Mouse (Mus musculus) midbrain, embryonic 16.5 days (tissue): Measurements from ENCODE around the gene Zfp704. TPM values are rescaled to one million over a fixed set of nuclear protein-coding genes. Genes with fewer than 3 reads are reported as not detected.

Source experiments
- ATAC-seq: fragments of 200-750 bp; cut with Nextera tagmentation; 2 replicates; pipeline ENCODE4 v1.8.0; 2017; ENCODE audit warnings: moderate TSS enrichment
- H3K27ac ChIP-seq: fragments of 300-500 bp; sonication (generic); 2 replicates; pipeline ENCODE4 v1.5.1; 2014; ENCODE audit warnings: mild to moderate bottlenecking, low read length, mixed read lengths
- H3K27me3 ChIP-seq: fragments of 300-500 bp; sonication (generic); 2 replicates; pipeline ENCODE4 v1.6.1; 2014; ENCODE audit warnings: low read depth, low read length, mixed read lengths; ENCODE audit not compliant: control insufficient read depth, insufficient read depth
- H3K36me3 ChIP-seq: fragments of 300-500 bp; sonication (generic); 2 replicates; pipeline ENCODE4 v1.6.1; 2014; ENCODE audit warnings: mild to moderate bottlenecking, low read length, moderate library complexity, mixed read lengths; ENCODE audit not compliant: control insufficient read depth, insufficient read depth
- H3K4me1 ChIP-seq: fragments of 300-500 bp; sonication (generic); 2 replicates; pipeline ENCODE4 v1.6.1; 2014; ENCODE audit warnings: mild to moderate bottlenecking, low read length, mixed read lengths; ENCODE audit not compliant: control insufficient read depth, insufficient read depth
- H3K4me2 ChIP-seq: fragments of 300-500 bp; sonication (generic); 2 replicates; pipeline ENCODE4 v1.6.1; 2014; ENCODE audit warnings: mild to moderate bottlenecking, low read length, mixed read lengths
- H3K4me3 ChIP-seq: fragments of 300-500 bp; sonication (generic); 2 replicates; pipeline ENCODE4 v1.5.1; 2014; ENCODE audit warnings: low read depth, mild to moderate bottlenecking, low read length, moderate library complexity, mixed read lengths
- H3K9ac ChIP-seq: fragments of 300-500 bp; sonication (generic); 2 replicates; pipeline ENCODE4 v1.6.1; 2014; ENCODE audit warnings: low read depth, low read length, mixed read lengths
- H3K9me3 ChIP-seq: fragments of 300-500 bp; sonication (generic); replicated peaks from 2 replicates; pipeline ENCODE4 v1.6.1; 2014; ENCODE audit warnings: mild to moderate bottlenecking, low read length, mixed read lengths; ENCODE audit not compliant: control insufficient read depth, poor library complexity, severe bottlenecking
- WGBS: fragments of 180-500 bp; shearing (Covaris S2); extraction: QIAGEN DNeasy Blood & Tissue Kit; methylation state at CpG from one replicate; pipeline ENCODE4 v1.1.7; 2014; 5-methylcytosine and 5-hydroxymethylcytosine counted together
- polyA plus RNA-seq: library from polyadenylated mRNA; unstranded; fragments of >200 nt; fragmentation: Nextera tagmentation; extraction: Ambion mirVana; gene quantifications from 2 replicates; pipeline ENCODE4 v1.2.1, GENCODE M21; 2015

Gene Zfp704
- polyA plus RNA-seq, 1 experiment from 2014 or later = 14.8 TPM

GRCm38 (mm10) chr3:9552332-9552731, 57.6 kb downstream of the Zfp704 start:
- Histone ChIP-seq H3K27me3 (no peaks in the 10 kb centered on the region), H3K4me1 (peaks cover 2% of the 10 kb centered on the region), H3K4me3 (no peak overlapping the region), H3K36me3 (no peaks in the 10 kb centered on the region), H3K9ac (no peak overlapping the region), H3K9me3 (no peaks in the 10 kb centered on the region), H3K4me2 (no peak overlapping the region), H3K27ac (no peak overlapping the region)
- WGBS = 72% methylated on average over 8 of the region's 8 CpGs
- ATAC-seq = peak; percentile 25; the same call in 1 of the 2 replicates

DNA sequence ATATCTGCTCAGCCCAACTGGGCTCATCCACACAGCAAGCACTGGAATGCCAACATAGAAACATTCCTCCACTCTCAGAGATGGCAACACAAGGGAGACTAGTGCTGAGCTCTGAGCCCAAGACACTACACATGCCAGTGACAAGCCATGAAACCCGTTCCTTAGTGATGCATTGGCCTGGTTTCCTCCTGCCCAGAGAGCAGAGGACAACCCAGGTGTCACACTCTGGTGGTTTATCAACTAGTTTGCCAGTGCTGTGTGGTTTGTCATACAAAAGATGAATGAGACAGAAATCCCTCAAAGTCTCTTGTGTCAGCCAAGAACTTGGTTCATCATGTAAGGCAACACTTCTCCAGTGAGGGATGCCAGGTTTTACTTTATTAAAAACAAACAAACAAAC, 59.0 kb downstream of the Zfp704 start:
- Histone ChIP-seq H3K4me1 (peaks cover 11% of the 10 kb centered on the region), H3K36me3 (no peaks in the 10 kb centered on the region), H3K4me3 (no peak overlapping the region), H3K9ac (no peak overlapping the region), H3K27ac (no peak overlapping the region), H3K4me2 (no peak overlapping the region), H3K27me3 (no peaks in the 10 kb centered on the region), H3K9me3 (no peaks in the 10 kb centered on the region)
- 96% methylated on average over 1 of the region's 1 CpGs for WGBS
- no peak for ATAC-seq

DNA sequence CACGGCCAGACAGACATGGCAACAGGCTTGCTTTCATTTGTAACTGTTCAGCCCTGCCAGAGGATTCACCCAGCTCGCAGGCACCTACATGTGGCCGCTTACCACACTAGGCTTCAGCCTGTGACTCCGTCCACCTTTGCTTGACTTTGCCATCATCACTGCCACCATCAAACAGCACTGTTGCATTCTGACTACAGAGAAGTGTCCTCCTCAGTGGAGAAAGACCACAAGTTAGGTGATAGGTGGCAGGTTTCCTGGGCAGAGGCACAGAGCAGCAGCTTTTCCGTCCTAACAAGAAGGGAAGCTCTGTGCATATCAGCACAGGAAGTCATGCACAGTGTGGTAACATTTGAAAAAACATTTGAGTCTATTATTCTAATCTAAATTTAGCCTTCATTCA, 60.1 kb downstream of the Zfp704 start:
- no peak overlapping the region for H3K4me2 ChIP-seq
- no peak for ATAC-seq
- H3K4me1 ChIP-seq = peaks cover 11% of the 10 kb centered on the region
- no peaks in the 10 kb centered on the region for H3K36me3 ChIP-seq
- H3K27me3 ChIP-seq = no peaks in the 10 kb centered on the region
- no peaks in the 10 kb centered on the region for H3K9me3 ChIP-seq
- no peak overlapping the region for H3K27ac ChIP-seq
- no peak overlapping the region for H3K9ac ChIP-seq
- 90% methylated on average over 5 of the region's 5 CpGs for WGBS
- H3K4me3 ChIP-seq = no peak overlapping the region

GRCm38 (mm10) chr3:9548188-9548587, 61.7 kb downstream of the Zfp704 start:
- Histone ChIP-seq H3K4me1 (peaks cover 11% of the 10 kb centered on the region), H3K4me3 (no peak overlapping the region), H3K9ac (no peak overlapping the region), H3K27ac (no peak overlapping the region), H3K27me3 (no peaks in the 10 kb centered on the region), H3K4me2 (no peak overlapping the region), H3K9me3 (no peaks in the 10 kb centered on the region), H3K36me3 (no peaks in the 10 kb centered on the region)
- 60% methylated on average over 10 of the region's 10 CpGs for WGBS
- no peak for ATAC-seq

- Histone ChIP-seq H3K27ac (no peak overlapping the region), H3K4me3 (no peak overlapping the region), H3K9me3 (no peaks in the 10 kb centered on the region), H3K4me2 (no peak overlapping the region), H3K27me3 (no peaks in the 10 kb centered on the region), H3K9ac (no peak overlapping the region), H3K4me1 (peaks cover 11% of the 10 kb centered on the region), H3K36me3 (no peaks in the 10 kb centered on the region)
- ATAC-seq = no peak
- WGBS = 47% methylated on average over 15 of the region's 15 CpGs
These were observed 62.8 kb downstream of the Zfp704 start for GRCm38 (mm10) chr3:9546882-9547620.

DNA sequence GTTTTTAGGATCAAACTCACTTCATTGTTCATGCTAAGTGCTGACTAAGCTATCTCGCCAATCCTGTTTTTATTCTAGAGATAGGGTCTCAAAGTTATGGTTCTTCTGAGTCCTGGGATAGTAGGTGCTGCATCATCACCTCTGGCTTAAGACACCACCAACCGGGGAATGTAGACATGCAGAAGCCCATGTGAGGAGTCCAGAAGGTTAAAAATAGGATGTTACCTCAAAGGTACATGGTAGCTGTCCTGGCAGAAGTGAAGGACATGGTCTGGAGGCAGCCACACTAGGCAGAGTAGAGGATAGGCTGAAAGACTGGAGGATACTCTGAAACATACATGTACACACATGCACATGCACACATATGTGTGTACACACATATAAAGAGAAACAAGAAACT, 65.5 kb downstream of the Zfp704 start:
- Histone ChIP-seq H3K9me3 (no peaks in the 10 kb centered on the region), H3K27ac (no peak overlapping the region), H3K36me3 (no peaks in the 10 kb centered on the region), H3K4me1 (peaks cover 11% of the 10 kb centered on the region), H3K4me3 (no peak overlapping the region), H3K27me3 (no peaks in the 10 kb centered on the region), H3K4me2 (no peak overlapping the region), H3K9ac (no peak overlapping the region)
- no peak for ATAC-seq
- 88% methylated on average over 2 of the region's 2 CpGs for WGBS

- H3K4me3 ChIP-seq = no peak overlapping the region
- no peaks in the 10 kb centered on the region for H3K27me3 ChIP-seq
- no peak overlapping the region for H3K27ac ChIP-seq
- 84% methylated on average over 5 of the region's 5 CpGs for whole genome bisulfite sequencing
- H3K9ac ChIP-seq = no peak overlapping the region
- ATAC-seq = no peak
- H3K4me2 ChIP-seq = no peak overlapping the region
- H3K4me1 ChIP-seq = peaks cover 11% of the 10 kb centered on the region
- H3K36me3 ChIP-seq = no peaks in the 10 kb centered on the region
- no peaks in the 10 kb centered on the region; the same call in 1 of the 2 replicates for H3K9me3 ChIP-seq
These were observed 66.0 kb downstream of the Zfp704 start for GRCm38 (mm10) chr3:9543916-9544315.

GRCm38 (mm10) chr3:9543463-9543862, 66.4 kb downstream of the Zfp704 start:
- H3K36me3 ChIP-seq = no peaks in the 10 kb centered on the region
- no peak overlapping the region for H3K9ac ChIP-seq
- H3K4me2 ChIP-seq = no peak overlapping the region
- H3K4me1 ChIP-seq = peaks cover 11% of the 10 kb centered on the region
- no peak overlapping the region for H3K27ac ChIP-seq
- H3K27me3 ChIP-seq = no peaks in the 10 kb centered on the region
- no peak overlapping the region for H3K4me3 ChIP-seq
- 69% methylated on average over 4 of the region's 4 CpGs for WGBS
- H3K9me3 ChIP-seq = no peaks in the 10 kb centered on the region; the same call in 1 of the 2 replicates
- no peak for ATAC-seq

- no peaks in the 10 kb centered on the region for H3K27me3 ChIP-seq
- no peak overlapping the region for H3K9ac ChIP-seq
- H3K36me3 ChIP-seq = no peaks in the 10 kb centered on the region
- H3K27ac ChIP-seq = no peak overlapping the region
- peaks cover 2% of the 10 kb centered on the region; the same call in 1 of the 2 replicates for H3K4me1 ChIP-seq
- 89% methylated on average over 14 of the region's 14 CpGs for WGBS
- H3K4me3 ChIP-seq = no peak overlapping the region
- ATAC-seq = no peak
- H3K4me2 ChIP-seq = no peak overlapping the region
- no peaks in the 10 kb centered on the region; the same call in 1 of the 2 replicates for H3K9me3 ChIP-seq
These were observed 68.3 kb downstream of the Zfp704 start for GRCm38 (mm10) chr3:9541561-9541960.
